Mouse (Mus musculus): ENCODE measurements at regions not wholly inside any gene's neighbourhood (a gene's known extent, or its start where the extent isn't known, plus 50 kb on each side); places are given as distances from the start of the nearest gene placed in this dataset.
"Not testable (repeated sequence)": the region's sequence is repeated elsewhere in the genome, so short reads cannot be mapped to it uniquely, and the experiment has no call there.

DNA sequence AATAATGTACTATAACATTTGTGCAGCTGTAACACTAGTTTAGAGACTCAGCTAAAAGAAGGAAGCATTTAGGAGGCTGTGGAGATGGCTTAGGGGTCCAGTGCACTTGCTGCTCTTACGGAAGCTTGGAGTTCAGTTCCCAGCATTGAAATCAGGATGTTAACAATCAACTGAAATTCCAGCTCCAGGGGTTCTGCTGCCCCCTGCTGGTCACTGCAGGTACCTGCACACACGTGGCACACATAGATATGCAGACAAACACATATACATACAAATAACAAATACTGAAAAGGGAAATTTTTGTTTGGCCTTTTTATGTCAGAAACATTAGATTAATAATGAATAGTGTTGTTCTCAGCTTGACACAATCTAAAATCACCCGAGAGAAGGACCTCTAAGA lies 322.5 kb downstream of the Ajap1 start:
- 90% methylated on average over 3 of the region's 3 CpGs for whole genome bisulfite sequencing
- H3K36me3 ChIP-seq (ENCODE audit: insufficient read depth) = no peaks in the 10 kb centered on the region
- H3K4me2 ChIP-seq = no peak overlapping the region
- H3K27ac ChIP-seq (ENCODE audit: low read depth) = no peak overlapping the region
- ATAC-seq (ENCODE audit: insufficient read depth) (no peak), DNase-seq (no peak)
- no peaks in the 10 kb centered on the region for H3K9me3 ChIP-seq (ENCODE audit: low read depth, low read length)
- H3K9ac ChIP-seq = no peak overlapping the region
- no peaks in the 10 kb centered on the region for H3K4me1 ChIP-seq (ENCODE audit: insufficient read depth)
- no peak; the same call in 1 of the 2 replicates for TF ChIP-seq CTCF (IDR thresholded peaks at IDR 0.05; ENCODE audit: low read depth)
- H3K4me3 ChIP-seq (ENCODE audit: low read depth, low read length) = no peak overlapping the region
- H3K27me3 ChIP-seq (ENCODE audit: insufficient read depth, low read length) = no peaks in the 10 kb centered on the region

DNA sequence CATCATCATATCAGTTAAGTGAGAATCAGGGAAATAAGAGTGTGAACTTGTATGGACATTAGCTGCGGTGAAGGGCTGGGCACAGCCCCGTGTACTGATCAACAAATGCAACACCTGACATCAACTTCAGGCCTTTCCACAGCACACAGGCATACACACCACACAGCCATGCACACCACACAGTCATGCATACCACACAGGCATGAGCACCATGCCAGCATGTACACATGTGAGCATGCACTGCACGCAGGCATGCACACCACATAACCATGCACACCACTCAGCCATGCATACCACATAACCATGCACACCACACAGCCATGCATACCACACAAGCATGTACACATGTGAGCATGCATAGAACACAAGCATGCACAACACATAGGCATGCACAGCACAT lies 325.0 kb downstream of the Ajap1 start:
- TF ChIP-seq CTCF (IDR thresholded peaks at IDR 0.05; ENCODE audit: low read depth) = no peak
- H3K27ac ChIP-seq (ENCODE audit: low read depth) = no peak overlapping the region
- H3K4me3 ChIP-seq (ENCODE audit: low read depth, low read length) = no peak overlapping the region
- DNase-seq (no peak), ATAC-seq (ENCODE audit: insufficient read depth) (no peak)
- 95% methylated on average over 3 of the region's 3 CpGs for WGBS
- H3K9me3 ChIP-seq (ENCODE audit: low read depth, low read length) = no peaks in the 10 kb centered on the region
- H3K4me1 ChIP-seq (ENCODE audit: insufficient read depth) = no peaks in the 10 kb centered on the region
- no peaks in the 10 kb centered on the region for H3K27me3 ChIP-seq (ENCODE audit: insufficient read depth, low read length)
- no peak overlapping the region for H3K9ac ChIP-seq
- no peak overlapping the region for H3K4me2 ChIP-seq
- H3K36me3 ChIP-seq (ENCODE audit: insufficient read depth) = no peaks in the 10 kb centered on the region

DNA sequence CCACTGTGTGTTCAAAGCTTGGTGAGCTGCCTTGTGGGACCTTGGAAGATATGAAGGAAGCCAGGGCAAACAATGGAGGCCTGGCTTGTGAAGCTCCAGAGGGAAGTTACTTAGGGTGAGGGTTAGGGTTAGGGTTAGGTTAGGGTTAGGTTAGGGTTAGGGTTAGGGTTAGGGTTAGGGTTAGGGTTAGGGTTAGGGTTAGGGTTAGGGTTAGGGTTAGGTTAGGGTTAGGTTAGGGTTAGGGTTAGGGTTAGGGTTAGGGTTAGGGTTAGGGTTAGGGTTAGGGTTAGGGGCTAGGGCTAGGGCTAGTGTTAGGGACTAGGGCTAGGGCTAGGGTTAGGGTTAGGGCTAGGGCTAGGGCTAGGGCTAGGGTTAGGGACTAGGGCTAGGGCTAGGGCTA lies 329.7 kb downstream of the Ajap1 start:
- not testable (repeated sequence) for H3K27me3 ChIP-seq (ENCODE audit: insufficient read depth, low read length); H3K4me3 ChIP-seq (ENCODE audit: low read depth, low read length); H3K4me1 ChIP-seq (ENCODE audit: insufficient read depth); ATAC-seq (ENCODE audit: insufficient read depth); H3K36me3 ChIP-seq (ENCODE audit: insufficient read depth); DNase-seq; H3K27ac ChIP-seq (ENCODE audit: low read depth); H3K9me3 ChIP-seq (ENCODE audit: low read depth, low read length); H3K9ac ChIP-seq; H3K4me2 ChIP-seq

DNA sequence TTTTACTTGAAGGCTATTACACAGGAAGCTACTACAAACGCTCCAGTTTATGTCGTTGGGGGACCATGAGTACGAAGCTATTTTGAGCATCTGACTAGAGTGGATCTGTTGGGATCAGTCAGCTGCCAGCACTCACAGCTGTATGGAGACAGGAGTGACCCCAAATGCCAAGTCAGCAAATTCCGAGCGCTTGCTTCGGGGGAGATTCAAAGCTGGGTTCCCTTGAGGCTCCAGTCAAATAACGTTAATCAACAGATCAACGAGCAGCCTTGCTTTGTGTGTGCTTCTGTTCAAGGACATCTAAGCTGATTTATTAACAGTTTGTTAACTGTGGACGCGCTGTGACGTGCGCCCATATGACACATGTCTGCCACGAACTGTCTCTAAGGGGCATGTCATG lies 349.5 kb downstream of the Ajap1 start:
- no peak overlapping the region for H3K4me3 ChIP-seq (ENCODE audit: low read depth, low read length)
- no peak for TF ChIP-seq CTCF (IDR thresholded peaks at IDR 0.05; ENCODE audit: low read depth)
- ATAC-seq (ENCODE audit: insufficient read depth) (no peak), DNase-seq (peak; percentile 6)
- H3K36me3 ChIP-seq (ENCODE audit: insufficient read depth) = no peaks in the 10 kb centered on the region
- no peaks in the 10 kb centered on the region for H3K4me1 ChIP-seq (ENCODE audit: insufficient read depth)
- H3K27ac ChIP-seq (ENCODE audit: low read depth) = no peak overlapping the region
- no peak overlapping the region for H3K9ac ChIP-seq
- H3K9me3 ChIP-seq (ENCODE audit: low read depth, low read length) = no peaks in the 10 kb centered on the region
- 65% methylated on average over 13 of the region's 13 CpGs for WGBS
- no peaks in the 10 kb centered on the region for H3K27me3 ChIP-seq (ENCODE audit: insufficient read depth, low read length)
- no peak overlapping the region for H3K4me2 ChIP-seq

DNA sequence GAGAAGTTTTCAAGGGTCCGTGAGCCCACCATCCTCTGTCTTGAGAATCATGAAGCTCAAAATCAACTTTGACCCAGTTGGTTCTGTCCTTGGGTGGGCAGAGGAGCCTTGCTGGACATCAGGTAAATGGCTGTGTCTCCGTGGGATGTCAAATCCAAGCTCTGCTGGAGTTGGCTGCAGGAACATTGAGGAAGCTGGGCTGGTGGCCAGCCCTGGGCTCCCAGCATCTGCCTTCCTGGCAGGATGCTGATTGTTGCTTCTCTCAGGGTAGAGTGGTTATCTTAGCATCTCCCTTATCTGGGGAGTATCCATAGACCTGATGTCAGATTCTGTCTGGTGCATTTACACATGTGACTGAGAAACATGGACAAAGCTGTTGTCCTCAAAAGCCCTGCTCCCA lies 353.3 kb downstream of the Ajap1 start:
- Histone ChIP-seq H3K36me3 (ENCODE audit: insufficient read depth) (no peaks in the 10 kb centered on the region), H3K4me1 (ENCODE audit: insufficient read depth) (no peaks in the 10 kb centered on the region), H3K9ac (no peak overlapping the region), H3K9me3 (ENCODE audit: low read depth, low read length) (no peaks in the 10 kb centered on the region), H3K27me3 (ENCODE audit: insufficient read depth, low read length) (no peaks in the 10 kb centered on the region), H3K27ac (ENCODE audit: low read depth) (no peak overlapping the region), H3K4me2 (no peak overlapping the region), H3K4me3 (ENCODE audit: low read depth, low read length) (no peak overlapping the region)
- WGBS = 76% methylated on average over 2 of the region's 2 CpGs
- DNase-seq (no peak), ATAC-seq (ENCODE audit: insufficient read depth) (no peak)
- TF ChIP-seq CTCF (IDR thresholded peaks at IDR 0.05; ENCODE audit: low read depth) = no peak

DNA sequence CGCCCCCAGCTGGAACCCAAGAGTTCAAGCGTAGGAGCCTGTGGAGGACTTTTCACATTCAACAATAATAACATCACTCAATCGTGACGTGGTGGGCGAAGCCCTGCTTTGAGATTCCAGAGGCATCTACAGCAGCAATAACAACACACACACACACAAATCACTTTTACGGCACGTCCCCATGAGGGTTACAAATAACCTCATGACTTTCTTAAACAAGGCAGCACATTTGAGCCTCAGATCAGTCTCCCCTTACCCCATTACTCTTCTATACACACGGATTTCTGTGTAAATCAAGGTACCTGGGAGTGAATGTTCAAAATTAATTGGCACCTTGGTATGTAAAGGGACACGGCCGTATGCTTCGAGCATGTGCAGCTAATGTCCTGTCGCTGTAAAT lies 354.4 kb downstream of the Ajap1 start:
- Histone ChIP-seq H3K36me3 (ENCODE audit: insufficient read depth) (no peaks in the 10 kb centered on the region), H3K27ac (ENCODE audit: low read depth) (no peak overlapping the region), H3K27me3 (ENCODE audit: insufficient read depth, low read length) (no peaks in the 10 kb centered on the region), H3K4me2 (no peak overlapping the region), H3K9ac (no peak overlapping the region), H3K4me1 (ENCODE audit: insufficient read depth) (no peaks in the 10 kb centered on the region), H3K9me3 (ENCODE audit: low read depth, low read length) (no peaks in the 10 kb centered on the region), H3K4me3 (ENCODE audit: low read depth, low read length) (no peak overlapping the region)
- ATAC-seq (ENCODE audit: insufficient read depth) = no peak
- no peak for DNase-seq
- WGBS = 84% methylated on average over 12 of the region's 12 CpGs
- no peak for TF ChIP-seq CTCF (IDR thresholded peaks at IDR 0.05; ENCODE audit: low read depth)

DNA sequence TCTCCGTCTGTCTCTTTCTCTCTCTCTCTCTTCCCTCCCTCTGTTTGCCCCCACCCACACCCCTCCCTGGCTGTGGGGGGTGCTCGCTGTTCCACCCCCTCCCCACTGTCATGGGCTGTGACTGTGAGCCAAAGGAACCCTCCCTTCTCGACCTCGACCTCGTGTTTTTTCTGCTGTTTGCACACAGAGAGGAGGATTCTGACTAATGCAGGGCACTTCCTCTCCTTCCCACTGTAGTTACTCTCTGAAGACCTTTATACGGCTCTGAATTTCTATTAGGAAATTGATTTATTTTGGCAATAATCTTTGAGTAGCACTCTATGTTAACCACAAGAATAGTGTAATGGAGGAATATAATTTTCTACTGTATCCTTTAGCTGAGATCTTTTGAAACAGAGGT lies 362.1 kb downstream of the Ajap1 start:
- ATAC-seq (ENCODE audit: insufficient read depth) = no peak
- Histone ChIP-seq H3K9ac (no peak overlapping the region), H3K36me3 (ENCODE audit: insufficient read depth) (no peaks in the 10 kb centered on the region), H3K27me3 (ENCODE audit: insufficient read depth, low read length) (no peaks in the 10 kb centered on the region), H3K4me2 (no peak overlapping the region), H3K4me1 (ENCODE audit: insufficient read depth) (no peaks in the 10 kb centered on the region), H3K9me3 (ENCODE audit: low read depth, low read length) (no peaks in the 10 kb centered on the region), H3K4me3 (ENCODE audit: low read depth, low read length) (no peak overlapping the region), H3K27ac (ENCODE audit: low read depth) (no peak overlapping the region)
- TF ChIP-seq CTCF (IDR thresholded peaks at IDR 0.05; ENCODE audit: low read depth) = no peak
- WGBS = 27% methylated on average over 6 of the region's 6 CpGs
- DNase-seq = no peak

DNA sequence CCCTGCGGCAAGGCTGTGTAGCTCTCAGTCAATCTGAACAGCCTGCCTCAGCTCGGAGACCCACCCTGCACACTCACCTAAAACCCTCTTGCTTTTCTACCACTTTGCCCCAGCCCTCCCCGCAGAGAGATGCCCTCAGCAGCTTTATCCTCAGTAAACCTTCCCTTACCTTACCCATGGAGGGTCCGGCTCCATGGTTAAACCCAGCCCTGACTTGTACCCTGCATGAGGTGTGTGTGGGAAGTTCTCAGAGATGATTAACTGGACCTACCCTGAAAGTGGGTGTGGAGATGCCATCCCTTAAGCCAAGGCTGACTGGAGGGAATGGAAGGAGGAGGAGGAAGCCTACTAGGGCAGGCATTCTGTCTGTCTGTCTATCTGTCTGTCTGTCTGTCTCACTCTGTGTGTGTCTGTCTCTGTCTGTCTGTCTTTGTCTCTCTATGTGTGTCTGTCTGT lies 362.9 kb downstream of the Ajap1 start:
- no peak for TF ChIP-seq CTCF (IDR thresholded peaks at IDR 0.05; ENCODE audit: low read depth)
- no peaks in the 10 kb centered on the region for H3K36me3 ChIP-seq (ENCODE audit: insufficient read depth)
- H3K4me3 ChIP-seq (ENCODE audit: low read depth, low read length) = no peak overlapping the region
- no peaks in the 10 kb centered on the region for H3K4me1 ChIP-seq (ENCODE audit: insufficient read depth)
- DNase-seq = no peak
- H3K9ac ChIP-seq = no peak overlapping the region
- H3K27me3 ChIP-seq (ENCODE audit: insufficient read depth, low read length) = no peaks in the 10 kb centered on the region
- H3K9me3 ChIP-seq (ENCODE audit: low read depth, low read length) = no peaks in the 10 kb centered on the region
- ATAC-seq (ENCODE audit: insufficient read depth) = no peak
- H3K27ac ChIP-seq (ENCODE audit: low read depth) = no peak overlapping the region
- 68% methylated on average over 4 of the region's 4 CpGs for WGBS
- H3K4me2 ChIP-seq = no peak overlapping the region
